14 mouse cellular contexts compared by ENCODE assay signal in genomic region chr1:38181020-38181550, GRCm38 (mm10).
"Had no signal": no experiment of that assay in that cellular context is flagged by ENCODE, and none has a peak within 500 bp of the region (broad histone marks: within the 10 kb centered on the region; RNA-seq: fewer than 3 reads in every experiment).

No protein-coding gene starts in this region.

- H3K27ac ChIP-seq: kidney, embryonic 15.5 days; liver, embryonic 13.5 days; lung, embryonic 15.5 days; neural tube, embryonic 15.5 days had no signal

- H3K4me1 ChIP-seq: liver, embryonic 13.5 days had no signal

- ATAC-seq: liver, postnatal 0 days had no signal

- H3K9me3 ChIP-seq: kidney, embryonic 15.5 days; liver, embryonic 13.5 days; lung, embryonic 15.5 days; neural tube, embryonic 15.5 days had no signal

- H3K9ac ChIP-seq: kidney, embryonic 15.5 days; liver, embryonic 13.5 days; liver, postnatal 0 days; lung, embryonic 15.5 days; neural tube, embryonic 15.5 days had no signal

- H3K36me3 ChIP-seq: liver, embryonic 13.5 days had no signal

- H3K27me3 ChIP-seq: kidney, embryonic 15.5 days; liver, embryonic 13.5 days; lung, embryonic 15.5 days; neural tube, embryonic 15.5 days had no signal

- DNase-seq: kidney, adult 18-20 months; kidney, postnatal 14 days; left cerebral cortex, postnatal 4 days; liver, embryonic 13.5 days; liver, postnatal 0 days; lung, postnatal 14 days; midbrain, embryonic 14.5 days; right cerebral cortex, adult 18-20 months; right cerebral cortex, postnatal 25 days; thymus, postnatal 4 days had no signal

- H3K4me3 ChIP-seq: kidney, embryonic 15.5 days; liver, embryonic 13.5 days; lung, embryonic 15.5 days; myocyte; neural tube, embryonic 15.5 days had no signal

- H3K4me2 ChIP-seq: kidney, embryonic 15.5 days; liver, embryonic 13.5 days; lung, embryonic 15.5 days; neural tube, embryonic 15.5 days had no signal
